Mouse (Mus musculus) adrenal gland, adult 18-20 months (tissue): ENCODE data around the gene Ppp3r2. TPM values are rescaled to one million over a fixed set of nuclear protein-coding genes. Genes with fewer than 3 reads are reported as not detected.

Experiments used
- DNase-seq, 2 experiments: peaks; one replicate each; pipeline ENCODE4 v3.0.0; 2021 to 2022; ENCODE audit warnings: low spot score in 2 of 2
- long read RNA-seq, 2 experiments: library from polyadenylated mRNA; stranded (forward); transcript quantifications; one replicate each; pipeline ENCODE4 v2.0.0; 2021
- total RNA-seq, 2 experiments: library from RNA; stranded (reverse); gene quantifications; 1 replicate in 1 of 2; 2 replicates in 1 of 2; pipeline ENCODE4 v1.2.3; 2021

Ppp3r2 gene
- total RNA-seq: not detected
- long read RNA-seq, experiment 1: 0 reads
- long read RNA-seq, experiment 2: 0 reads

- DNase-seq: no peak
Measured at GRCm38 (mm10) chr4:49681812-49682211, at the start of gene Ppp3r2. Gene Ppp3r2, minus strand, starts transcription at chr4:49682024.

DNA sequence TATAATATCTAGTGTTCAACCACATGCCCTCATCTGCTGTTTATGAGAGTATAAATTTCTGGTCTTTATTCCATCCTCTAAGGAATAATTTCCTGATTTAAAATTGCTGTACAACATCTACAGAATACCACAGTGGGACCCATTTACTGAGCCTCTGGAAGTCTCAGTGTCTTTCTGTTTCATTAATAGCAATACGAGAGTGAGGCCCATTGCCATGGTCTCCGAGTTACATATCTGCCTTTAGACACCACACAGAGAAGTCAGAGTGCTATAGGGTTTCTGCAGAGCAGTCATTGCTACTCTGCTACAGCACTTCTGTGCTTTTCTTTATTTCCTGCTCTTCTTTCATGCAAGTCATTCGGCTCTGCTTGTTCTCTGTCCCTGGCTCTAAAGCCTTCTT, 47.5 kb upstream of the Ppp3r2 start:
- no peak for DNase-seq

DNA sequence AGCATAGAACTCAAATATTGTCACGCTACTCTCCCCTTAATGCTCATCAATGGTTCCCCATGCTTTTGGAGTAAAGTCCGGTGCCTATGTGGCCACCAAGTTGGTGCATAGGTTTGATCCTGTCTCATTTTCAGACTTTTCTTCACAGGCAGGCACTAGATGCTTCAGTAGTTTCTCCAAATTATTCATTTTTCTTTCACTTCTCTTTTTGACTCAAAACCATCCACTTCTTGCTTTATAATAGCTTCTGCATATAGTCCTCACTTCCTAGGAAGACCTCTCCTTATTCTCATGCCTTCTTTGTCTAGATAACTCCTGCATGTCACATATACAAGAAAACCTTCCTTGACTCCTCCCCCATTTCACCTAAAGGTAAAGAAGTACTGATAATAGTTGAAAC, 42.1 kb upstream of the Ppp3r2 start:
- DNase-seq: no peak

DNA sequence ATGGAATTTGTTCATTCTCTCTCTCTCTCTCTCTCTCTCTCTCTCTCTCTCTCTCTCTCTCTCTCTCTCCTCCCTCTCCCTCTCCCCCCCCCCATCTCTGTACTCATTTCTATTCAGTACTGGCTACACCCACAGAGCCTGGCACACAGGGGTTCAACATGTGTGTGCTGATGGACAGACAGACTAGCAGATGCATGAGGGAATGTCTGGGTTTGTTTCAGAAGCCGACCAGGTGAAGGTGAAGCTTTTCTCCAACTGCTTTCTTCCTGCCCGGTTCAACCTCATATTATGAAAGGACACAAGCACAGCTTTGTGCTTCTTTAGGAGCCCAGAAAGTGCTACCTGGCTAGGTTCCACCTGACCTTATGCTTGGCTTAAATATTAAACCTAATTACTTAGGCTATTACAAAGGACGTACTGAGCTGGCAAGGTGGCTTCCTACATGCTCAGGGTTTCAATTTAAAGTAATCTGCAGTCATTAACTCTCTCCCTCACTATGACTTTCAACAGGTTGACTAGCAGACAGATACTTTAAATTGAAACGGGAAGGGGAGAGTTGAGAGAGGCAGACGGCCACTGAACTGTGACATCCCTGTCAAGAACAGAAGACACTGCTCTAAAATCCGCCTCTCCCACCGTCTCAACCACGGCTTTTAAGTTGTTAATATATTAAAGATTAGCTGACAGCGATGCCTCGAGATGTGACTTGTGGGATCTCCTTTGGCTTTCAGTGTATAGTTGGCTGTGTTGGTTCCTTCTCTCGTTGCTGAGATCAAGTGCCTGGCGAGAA, 9.8 kb upstream of the Ppp3r2 start:
- no peak for DNase-seq

DNA sequence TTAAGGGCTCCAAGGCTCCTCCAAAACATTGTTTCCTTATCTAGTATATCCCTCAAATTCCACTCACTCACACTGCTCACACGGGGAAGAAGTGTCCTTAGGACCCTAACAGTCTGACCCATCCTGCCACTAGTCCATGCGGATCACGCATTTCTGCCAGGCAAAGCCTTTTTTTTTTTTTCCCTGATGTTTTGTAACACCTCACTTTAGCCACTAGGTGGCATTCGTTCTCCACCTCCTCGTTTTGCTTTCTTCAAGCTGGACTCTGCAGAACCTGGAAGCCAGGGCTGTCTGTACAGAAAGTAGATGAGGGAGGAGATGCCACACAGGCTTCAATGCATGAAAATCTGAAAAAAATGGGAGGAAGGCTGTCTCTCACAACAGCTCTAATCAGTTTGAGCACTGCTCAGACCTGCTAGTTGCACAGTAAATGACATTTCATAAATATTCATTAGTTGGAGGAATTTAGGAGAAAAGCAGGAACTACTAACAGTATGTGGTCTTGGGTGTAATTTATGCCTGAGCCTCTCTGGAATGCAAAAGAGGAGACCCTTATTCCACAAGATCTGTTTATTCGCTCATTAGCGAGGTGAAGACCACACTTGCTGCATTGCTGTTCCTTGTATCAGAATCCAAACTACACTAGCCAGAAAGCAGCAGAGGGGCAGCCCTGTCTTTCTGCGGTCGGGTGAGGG, 6.9 kb upstream of the Ppp3r2 start:
- peak; percentile 29 to 38 for DNase-seq

DNA sequence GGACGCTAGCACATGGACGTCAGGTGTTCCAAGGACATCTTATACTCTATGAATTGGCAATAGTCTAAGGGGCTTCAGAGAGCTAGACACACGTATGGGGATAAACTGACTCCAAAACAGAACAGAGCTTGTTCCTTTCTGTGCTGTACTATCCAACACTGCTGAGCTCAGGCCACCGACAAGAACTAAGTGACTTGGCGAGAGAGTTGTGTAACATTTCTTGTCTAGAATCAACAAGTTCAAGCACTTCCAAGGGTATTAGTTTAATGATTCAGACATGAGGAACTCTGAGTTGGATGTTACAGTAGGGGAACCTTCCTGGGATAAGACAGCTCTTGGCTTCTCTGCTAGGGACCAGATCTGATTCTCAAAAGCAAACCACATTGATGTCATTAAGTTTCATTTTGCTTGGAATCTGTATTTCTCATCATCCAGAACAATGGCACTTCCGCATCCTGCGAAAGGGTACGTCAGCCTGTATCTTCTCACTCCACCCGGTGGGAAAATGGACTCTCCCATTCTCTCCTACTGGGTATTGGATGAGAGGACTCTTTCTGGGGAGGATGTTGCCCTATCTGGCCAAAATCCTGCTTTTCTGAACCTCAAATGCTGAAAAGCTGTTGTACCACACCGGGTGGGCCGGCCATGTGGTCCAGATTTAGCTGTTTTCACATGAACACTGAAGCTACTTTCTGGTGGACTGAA, 1.5 kb downstream of the Ppp3r2 start:
- DNase-seq: no peak

- DNase-seq: no peak
Measured at GRCm38 (mm10) chr4:49676790-49677189, 5.0 kb downstream of the Ppp3r2 start.

DNA sequence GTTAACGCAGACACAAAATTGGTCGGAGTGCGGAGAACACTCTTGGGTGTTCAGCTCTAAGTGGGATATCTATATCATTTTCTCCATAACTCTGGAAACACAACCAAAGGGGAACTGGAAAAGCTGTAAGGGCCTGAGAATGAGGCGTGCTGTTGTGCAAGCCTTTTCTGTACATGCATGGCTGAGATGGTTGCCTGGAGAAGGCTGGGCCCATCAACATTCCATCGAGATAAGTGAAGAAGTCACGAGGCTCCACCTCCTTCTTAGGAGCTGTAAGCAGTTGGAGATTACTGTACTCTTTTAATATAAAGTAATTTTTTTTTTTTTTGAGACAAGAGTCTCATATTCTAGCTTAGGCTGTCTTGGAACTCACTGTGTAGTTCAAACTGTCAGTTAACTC, 5.8 kb downstream of the Ppp3r2 start:
- no peak for DNase-seq

GRCm38 (mm10) chr4:49664850-49665249, 17.0 kb downstream of the Ppp3r2 start:
- DNase-seq: no peak

GRCm38 (mm10) chr4:49662231-49662630, 19.6 kb downstream of the Ppp3r2 start:
- DNase-seq: no peak

GRCm38 (mm10) chr4:49661664-49662063, 20.2 kb downstream of the Ppp3r2 start:
- DNase-seq: no peak

- no peak for DNase-seq
Measured at GRCm38 (mm10) chr4:49659421-49659820, 22.4 kb downstream of the Ppp3r2 start.

DNA sequence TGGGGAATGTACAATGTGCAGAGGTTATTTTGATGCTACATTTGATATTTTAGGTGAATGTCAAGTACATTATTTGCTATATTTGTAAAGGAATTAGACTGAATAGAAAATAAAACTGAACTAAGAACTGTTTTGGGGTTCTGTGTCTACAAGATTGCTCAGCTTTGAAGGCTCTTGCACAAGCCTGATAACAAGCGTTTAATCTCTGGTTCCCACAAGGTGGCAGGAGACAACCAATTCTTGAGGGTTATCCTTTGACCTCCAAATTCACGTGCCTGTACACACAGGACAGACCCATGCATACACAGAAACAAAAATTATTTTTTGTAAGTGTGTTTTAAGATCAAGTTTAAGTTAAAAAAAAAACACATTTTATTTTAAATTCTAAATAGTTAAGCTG, 41.9 kb downstream of the Ppp3r2 start:
- DNase-seq: no peak

- DNase-seq: no peak
Measured at GRCm38 (mm10) chr4:49637821-49638220, 44.0 kb downstream of the Ppp3r2 start.

- DNase-seq: no peak
Measured at GRCm38 (mm10) chr4:49632139-49632481, 49.7 kb downstream of the Ppp3r2 start.

DNA sequence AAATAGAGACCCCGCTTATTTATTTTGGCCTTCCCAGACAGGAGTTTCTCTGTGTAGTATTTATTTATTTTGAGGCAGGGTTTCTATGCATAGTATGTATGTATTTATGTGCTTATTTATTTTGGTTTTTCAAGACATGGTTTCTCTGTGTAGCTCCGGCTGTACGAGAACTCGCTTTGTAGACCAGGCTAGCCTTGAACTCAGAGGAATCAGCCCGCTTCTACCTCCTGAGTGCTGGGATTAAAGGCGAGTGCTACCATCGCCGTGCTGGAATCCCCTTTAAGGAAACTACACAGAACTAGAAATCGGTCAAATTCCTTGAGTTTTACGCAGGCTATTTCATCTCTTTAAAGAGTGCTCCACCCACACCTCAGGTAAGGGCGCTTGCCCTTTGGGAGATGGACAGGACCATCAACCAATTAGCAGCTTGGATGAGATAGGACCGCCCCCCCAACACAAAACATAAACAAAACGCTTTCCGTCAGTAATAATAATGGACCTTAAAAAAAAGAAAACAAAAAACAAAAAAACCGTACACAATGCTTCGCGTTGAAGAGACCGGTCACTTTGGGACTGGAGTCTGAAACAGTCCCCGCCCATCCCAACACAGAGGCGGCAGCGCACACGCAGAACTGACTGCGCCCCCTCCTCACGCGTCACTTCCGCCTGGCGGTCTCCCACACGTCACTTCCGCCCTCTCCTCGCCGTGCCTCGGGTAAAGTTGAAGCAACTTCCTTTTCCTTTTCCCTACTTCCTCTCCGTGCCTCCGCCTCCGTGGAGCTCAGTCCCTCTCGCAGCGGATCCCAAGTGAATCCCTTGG, 50.3 kb downstream of the Ppp3r2 start, which contains the start of gene Rnf20:
Rnf20 (plus strand) TSS at position 688 of the 820 bp plus-strand sequence.
- peak; percentile 93 for DNase-seq

DNA sequence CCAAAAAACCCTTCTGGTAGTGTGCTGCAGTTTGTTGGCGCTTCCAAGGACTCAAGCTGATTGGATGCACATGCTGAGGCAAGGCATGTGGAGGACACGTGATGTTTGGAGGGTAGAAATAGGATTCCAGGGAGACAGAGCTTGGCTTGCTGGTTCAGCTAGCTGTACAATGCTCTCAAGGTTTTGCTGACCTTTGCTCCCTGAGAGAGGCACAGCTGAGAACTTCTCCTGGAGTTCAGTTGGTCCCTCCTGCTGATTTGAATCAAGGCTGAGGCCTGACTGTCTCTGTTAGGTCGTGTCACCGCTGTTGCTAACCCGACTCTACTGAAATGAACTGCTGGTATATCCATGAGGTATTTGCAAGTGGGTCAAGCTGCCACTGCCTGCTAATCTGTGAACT, 52.9 kb downstream of the Ppp3r2 start:
- no peak for DNase-seq
